Mouse (Mus musculus): ENCODE results near the gene 2310061I04Rik. TPM values are rescaled to one million over a fixed set of nuclear protein-coding genes. Genes with fewer than 3 reads are reported as not detected.
A peak's percentile ranks its signal among the peaks of the same experiment; 100 is the strongest.

2310061I04Rik gene
- total RNA-seq, 2 experiments from 2014 or later, result 56.3 to 57.9 TPM

- DNase-seq, result no peak
Measured at GRCm38 (mm10) chr17:35915538-35916296, 18.5 kb upstream of the 2310061I04Rik start.

DNA sequence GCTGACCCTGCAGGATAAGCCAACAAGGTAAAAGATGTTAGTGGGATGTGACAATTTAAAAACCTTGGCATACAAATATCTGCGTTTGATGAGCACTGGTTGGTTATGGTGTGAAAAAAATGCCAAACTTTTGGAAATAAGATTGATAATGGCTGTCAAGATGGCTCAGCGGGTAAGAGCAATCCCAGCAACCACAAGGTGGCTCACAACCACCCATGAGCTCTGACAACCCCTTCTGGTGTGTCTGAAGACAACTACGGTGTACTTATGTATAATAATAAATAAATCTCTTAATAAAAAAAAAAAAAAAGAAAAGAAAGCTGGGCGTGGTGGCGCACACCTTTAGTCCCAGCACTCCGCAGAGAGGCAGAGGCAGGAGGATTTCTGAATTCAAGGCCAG is 17.7 kb upstream of the 2310061I04Rik start:
- no peak for DNase-seq

GRCm38 (mm10) chr17:35909919-35910369 is 12.7 kb upstream of the 2310061I04Rik start, which contains the start of gene Atat1:
TSS of gene Atat1 (minus strand) at chr17:35910075.
- DNase-seq, result peak; percentile 88 to 90

GRCm38 (mm10) chr17:35909186-35909918 is 12.1 kb upstream of the 2310061I04Rik start:
- DNase-seq, result no peak

DNA sequence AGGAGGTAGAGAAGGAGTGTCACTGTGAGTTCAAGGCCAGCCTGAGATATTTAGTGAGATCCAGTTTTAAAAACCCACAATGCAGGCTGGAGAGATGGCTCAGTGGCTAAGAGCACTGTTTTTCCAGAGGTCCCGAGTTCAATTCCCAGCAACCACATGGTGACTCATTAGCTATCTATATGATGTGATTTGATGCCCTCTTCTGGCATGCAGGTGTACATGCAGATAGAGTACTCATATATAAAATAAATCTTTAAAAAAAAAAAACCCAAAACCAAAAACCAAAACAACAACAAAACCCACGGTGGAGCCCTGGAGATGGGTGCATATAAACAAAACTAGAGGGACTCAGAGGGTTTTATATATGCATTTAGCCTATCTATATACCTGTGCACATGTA is 10.4 kb upstream of the 2310061I04Rik start:
- no peak for DNase-seq

DNA sequence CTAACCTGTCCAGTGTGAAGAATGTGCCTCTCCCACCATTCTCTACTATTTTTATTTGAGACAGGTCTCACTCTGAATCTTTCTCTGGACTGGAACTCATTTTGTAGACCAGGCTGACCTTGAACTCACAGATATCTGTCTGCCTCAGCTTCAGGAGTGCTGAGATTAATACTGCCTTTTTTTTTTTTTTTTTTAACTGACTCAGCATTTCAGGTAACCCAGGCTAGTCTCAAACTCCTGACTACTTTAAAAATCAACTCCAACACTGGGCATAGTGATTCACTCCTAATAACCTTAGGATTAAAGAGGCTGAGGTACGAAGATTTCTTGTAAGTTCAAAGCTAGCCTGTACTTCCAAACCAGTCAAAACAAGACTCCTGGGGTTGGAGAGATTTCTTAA is 8.4 kb upstream of the 2310061I04Rik start:
- DNase-seq, result no peak

DNA sequence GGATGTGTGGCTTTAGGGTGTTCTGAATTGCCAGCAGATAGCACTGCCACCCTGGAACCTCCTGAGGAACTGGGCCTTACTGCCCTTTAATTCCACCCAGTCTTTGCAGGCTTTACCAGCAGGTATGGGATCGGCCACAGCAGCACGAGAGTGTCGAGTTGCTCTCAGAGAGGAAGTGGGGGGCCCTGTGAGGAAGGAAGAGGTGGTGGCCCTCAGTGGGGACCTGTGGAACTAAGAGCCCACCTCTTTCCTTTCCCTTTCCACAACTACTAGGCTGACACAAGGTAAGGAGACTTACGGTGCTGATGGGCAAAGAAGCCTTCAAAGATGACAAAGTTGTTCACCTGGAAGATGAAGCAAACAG is 6.7 kb upstream of the 2310061I04Rik start:
- DNase-seq, result no peak

GRCm38 (mm10) chr17:35903343-35903991 is 6.2 kb upstream of the 2310061I04Rik start:
- DNase-seq, result no peak

DNA sequence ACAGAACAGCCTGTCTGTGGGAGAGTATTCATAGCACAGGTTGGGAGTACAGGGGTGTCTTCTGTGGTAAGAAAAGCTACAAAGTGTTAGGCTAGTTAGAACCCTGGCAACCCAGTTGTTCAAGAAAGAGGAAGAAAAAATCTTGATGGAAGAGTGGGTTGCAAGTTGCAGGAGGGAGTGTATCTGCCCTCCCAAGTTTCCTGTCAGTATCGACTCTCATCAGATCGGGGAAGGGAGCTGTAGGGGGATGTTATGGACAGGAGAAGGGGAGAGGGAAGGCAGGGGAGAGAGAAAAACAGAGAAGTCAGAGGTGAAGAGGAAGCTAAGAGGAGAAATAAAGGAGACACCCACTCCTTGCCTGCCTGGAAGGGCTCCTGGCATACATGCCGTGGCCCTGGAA is 3.4 kb upstream of the 2310061I04Rik start:
- DNase-seq, result no peak

DNA sequence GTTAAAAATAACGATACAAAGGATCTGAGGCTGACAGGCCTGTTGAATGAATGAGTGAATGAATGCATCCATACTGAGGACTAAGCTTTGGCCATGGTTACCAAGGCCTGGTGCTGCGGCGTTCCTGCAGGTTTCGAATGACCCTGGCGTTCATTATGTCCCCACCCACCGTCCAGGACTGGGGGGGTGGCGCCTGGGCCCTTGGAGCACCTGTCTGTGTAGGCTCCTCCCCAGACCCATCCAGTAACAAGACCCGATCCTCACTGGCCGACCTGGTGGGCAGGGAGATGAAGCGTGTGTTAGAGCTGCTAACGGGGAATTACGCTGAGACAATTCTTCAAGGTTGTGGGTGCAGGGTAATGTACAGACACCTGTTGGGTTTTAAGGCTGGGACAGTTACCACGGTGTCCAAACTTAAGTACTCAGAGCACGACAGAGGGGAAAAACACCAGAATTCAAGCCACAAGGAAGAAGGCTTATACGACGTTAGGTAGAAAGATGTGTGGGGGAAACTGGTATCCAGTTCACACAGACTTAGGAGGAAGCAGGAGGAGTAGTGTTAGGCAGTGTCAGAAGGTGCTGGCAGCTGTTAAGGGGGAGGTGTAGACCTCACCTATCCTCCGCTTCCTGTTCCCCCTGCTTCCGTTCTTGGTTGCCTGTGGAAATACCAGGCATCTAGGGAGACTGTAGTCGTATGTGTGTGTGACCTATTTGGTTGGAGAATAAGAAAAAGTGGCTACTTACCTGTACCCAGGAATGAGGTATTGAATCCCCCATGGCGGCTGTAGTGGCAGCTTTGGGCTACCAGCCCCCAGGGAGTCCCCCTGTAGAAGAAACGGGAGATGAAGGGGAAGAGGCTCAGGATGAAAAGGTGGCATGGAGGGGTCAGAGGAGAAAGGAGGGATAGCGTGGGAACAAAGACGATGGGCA is 678 bp upstream of the 2310061I04Rik start:
- DNase-seq, result no peak

- DNase-seq, result no peak
Measured at GRCm38 (mm10) chr17:35887725-35888124, 9.5 kb downstream of the 2310061I04Rik start.

DNA sequence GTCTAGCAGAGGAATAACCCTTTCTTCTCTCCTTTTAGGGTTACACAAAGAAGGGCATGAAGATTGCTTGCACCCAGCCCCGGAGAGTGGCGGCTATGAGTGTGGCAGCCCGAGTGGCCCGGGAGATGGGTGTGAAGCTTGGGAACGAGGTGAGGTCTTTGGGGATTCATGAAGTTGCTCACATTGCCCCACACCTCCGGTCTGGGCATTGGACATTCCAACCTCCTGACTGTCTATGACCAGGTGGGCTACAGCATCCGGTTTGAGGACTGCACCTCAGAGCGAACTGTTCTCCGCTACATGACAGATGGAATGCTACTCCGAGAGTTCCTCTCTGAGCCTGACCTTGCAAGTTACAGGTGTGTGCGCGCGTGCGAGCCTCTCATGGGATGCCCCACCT is 13.5 kb downstream of the 2310061I04Rik start:
- no peak for DNase-seq

DNA sequence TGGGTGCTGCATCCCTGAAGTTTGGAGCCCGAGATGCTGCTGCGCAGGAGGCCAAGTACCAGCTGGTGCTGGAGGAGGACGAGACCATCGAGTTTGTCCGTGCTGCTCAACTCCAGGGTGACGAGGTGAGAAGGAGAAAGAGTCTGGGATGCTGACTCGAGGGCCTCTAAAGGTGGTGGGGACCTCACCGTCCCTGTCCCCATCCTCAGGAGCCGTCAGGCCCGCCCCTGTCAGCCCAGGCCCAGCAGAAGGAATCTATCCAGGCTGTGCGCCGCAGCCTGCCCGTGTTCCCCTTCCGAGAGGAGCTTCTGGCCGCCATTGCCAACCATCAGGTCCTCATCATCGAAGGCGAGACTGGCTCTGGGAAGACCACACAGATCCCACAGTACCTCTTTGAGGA is 14.3 kb downstream of the 2310061I04Rik start:
- DNase-seq, result no peak

GRCm38 (mm10) chr17:35879245-35880057 is 17.8 kb downstream of the 2310061I04Rik start, which contains the start of gene Dhx16:
TSS of gene Dhx16 (plus strand) at chr17:35879819.
- DNase-seq, result peak; percentile 94

DNA sequence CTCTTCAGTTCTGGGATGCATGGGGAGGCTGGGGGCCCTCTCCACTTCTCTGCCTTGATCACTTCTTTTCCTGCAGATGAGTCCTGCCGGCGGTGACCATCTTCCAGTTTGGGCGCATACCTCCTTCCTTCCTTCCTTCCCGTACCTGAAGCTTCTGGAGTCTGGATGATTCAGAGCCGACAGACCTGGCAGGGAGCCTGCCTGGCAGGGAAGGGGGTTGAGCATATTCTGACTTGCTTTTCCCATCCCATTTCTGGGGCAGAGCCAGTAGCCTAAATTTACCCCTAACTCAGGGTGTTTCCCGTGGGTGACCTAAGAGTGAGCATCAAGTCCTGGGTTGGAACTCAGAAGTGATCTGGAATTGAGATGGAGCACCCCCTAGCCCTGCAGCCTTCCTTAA is 22.5 kb downstream of the 2310061I04Rik start:
- DNase-seq, result no peak

DNA sequence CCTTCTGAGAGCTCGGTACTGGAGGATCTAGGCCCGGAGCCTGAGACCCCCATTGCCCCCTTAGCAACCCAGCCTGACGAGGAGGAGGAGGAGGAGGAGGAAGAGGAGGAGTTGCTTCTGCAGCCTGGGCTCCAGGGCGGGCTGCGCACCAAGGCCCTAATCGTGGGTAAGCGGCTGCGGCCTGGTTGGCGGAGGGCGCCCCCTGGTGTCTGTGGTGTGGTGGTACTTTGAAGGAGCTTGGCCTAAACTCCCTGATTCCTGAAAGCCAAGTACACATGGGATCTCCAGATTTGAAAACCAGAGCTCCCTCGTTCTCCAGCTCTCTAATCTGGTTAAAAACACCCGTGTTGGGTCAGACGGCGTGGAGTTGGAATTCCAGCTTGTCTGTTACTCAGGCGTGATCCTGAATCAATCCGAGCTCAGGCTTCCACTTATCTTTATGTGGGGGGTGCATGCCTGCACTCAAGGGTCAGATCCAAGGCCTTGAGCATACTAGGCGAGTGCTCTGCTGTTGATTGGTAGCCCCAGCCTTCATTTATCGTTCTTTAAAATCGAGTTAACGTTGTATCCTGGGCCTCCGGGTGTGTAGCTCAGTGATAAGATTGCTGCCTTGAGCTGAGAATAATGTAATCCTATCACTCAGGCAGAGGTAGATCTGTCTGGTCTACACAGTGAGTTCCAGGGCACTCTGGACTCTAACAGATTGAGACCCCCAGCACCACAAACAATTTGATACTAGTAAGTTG is 23.3 kb downstream of the 2310061I04Rik start:
- DNase-seq, result peak; percentile 84 to 85

DNA sequence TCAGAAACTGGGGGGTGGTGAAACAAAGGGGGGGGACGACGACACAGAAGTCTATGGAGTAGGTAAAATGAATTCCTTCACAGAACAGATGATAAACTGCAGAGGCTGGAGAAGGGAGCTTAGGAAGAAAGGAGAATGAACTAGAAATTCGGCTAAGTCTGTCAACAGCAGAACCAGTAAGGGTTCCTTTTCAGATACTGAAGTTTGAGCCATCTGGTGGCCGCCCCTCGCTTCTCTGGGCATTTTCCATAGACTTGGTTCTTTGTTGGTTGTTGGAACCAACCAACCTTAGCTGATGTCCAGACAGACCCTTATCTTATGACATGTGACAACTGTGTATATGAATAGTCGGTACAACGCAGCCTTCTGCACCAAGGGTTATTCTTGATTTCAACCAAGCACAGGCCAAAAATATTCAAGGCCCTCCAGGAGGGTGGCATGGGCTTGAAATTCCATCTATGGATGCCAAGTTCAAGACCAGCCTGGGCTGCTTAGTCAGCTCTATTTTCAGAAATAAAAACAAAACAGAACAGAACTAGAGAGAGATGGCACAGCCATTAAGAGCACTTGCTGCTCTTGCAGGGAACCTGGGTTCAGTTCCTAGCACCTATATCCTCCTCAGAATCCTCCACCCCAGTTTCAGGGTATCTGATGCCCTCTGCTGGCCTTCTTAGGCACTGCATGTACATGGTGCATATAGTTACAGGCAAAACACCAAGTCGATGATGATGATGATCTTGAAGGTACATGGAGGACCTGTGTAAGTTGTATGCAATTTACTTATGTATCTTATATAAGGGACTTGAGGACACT is 26.1 kb downstream of the 2310061I04Rik start:
- DNase-seq, result no peak

GRCm38 (mm10) chr17:35870151-35870883 is 26.9 kb downstream of the 2310061I04Rik start:
- no peak for DNase-seq
